ENCODE assay signal across 11 mouse cellular contexts in the genomic region with DNA sequence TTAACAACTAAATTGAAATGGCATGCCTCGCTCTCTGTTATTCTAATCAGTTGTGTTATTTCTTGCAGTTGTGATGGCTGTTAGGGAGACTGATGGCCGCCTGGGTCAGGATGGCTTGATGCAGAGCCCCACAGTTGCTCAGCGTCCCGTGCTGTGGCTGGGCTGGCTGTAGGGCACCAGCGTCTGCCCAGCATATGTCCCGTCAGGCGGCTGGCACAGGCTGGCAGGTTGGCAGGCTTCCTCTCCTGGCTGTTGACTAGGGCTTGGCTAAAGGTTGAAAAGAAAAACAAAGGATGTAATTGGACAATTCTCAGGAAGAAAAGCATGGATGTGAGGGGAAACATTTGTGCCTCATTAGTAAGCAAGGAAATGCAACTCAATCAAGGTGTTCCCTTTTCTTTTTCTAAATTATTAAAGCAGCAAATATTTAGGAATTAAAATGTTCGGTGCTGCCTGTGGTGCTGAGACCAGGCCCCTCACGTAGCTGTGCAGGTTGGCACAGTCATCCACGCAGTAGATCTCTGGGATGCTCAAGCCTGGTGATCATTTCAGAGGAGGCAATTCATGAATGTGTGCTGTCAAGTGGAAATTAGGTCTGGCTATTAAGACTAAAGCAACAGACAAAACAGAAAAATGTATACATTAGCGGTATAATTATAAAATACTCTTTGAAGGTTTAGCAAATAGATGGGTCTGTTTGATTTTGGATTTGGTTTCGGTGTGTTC. TPM values are rescaled to one million over a fixed set of nuclear protein-coding genes. Genes with fewer than 3 reads are reported as not detected.
DNase-seq lines count a peak whose midpoint lies in the region; ATAC-seq and TF ChIP-seq lines count a peak whose summit lies in the region.
"Had no signal": no experiment of that assay in that cellular context is flagged by ENCODE, and none has a peak within 500 bp of the region (broad histone marks: within the 10 kb centered on the region; RNA-seq: fewer than 3 reads in every experiment).

No protein-coding gene starts in this region.

- H3K27me3 ChIP-seq in hindbrain, embryonic 14.5 days (ENCODE audit: control insufficient read depth, insufficient read depth, low read length), result no peaks in the 10 kb centered on the region
- H3K27me3 ChIP-seq in hindbrain, embryonic 11.5 days (ENCODE audit: control insufficient read depth, insufficient read depth, low read length), result no peaks in the 10 kb centered on the region
- H3K27me3 ChIP-seq in cerebellum, adult 2 months (ENCODE audit: control insufficient read depth, insufficient read depth, low read length), result no peaks in the 10 kb centered on the region
- H3K27me3 ChIP-seq: embryonic facial prominence, embryonic 12.5 days; limb, embryonic 15.5 days; neural tube, embryonic 12.5 days had no signal

- no peaks in the 10 kb centered on the region for H3K9me3 ChIP-seq in hindbrain, embryonic 14.5 days (ENCODE audit: control insufficient read depth, low read length)
- H3K9me3 ChIP-seq in hindbrain, embryonic 11.5 days (ENCODE audit: control insufficient read depth, low read length), result no peaks in the 10 kb centered on the region
- H3K9me3 ChIP-seq: embryonic facial prominence, embryonic 12.5 days; limb, embryonic 15.5 days; neural tube, embryonic 12.5 days had no signal

- TF ChIP-seq POLR2A in brain, embryonic 14.5 days (IDR thresholded peaks at IDR 0.05; ENCODE audit: borderline replicate concordance, extremely low read depth, insufficient read depth, insufficient read length, poor library complexity, severe bottlenecking), result no peak
- TF ChIP-seq POLR2A in cerebellum, adult 2 months (IDR thresholded peaks at IDR 0.05; ENCODE audit: borderline replicate concordance, insufficient read depth, low read length), result no peak

- DNase-seq in hindbrain, embryonic 14.5 days (ENCODE audit: low spot score), result peak; percentile 58
- no peak for DNase-seq in hindbrain, embryonic 11.5 days (ENCODE audit: low spot score)
- DNase-seq in brain, embryonic 14.5 days (ENCODE audit: low read depth), result peak; percentile 88
- DNase-seq in cerebellum, adult 2 months, result peak; percentile 97
- peak; percentile 70 to 74 for DNase-seq in heart, postnatal 10 days
- DNase-seq in urinary bladder, postnatal 4 days (ENCODE audit: low spot score in 2 of 2), result no peak
- DNase-seq in kidney, postnatal 36 days, result no peak
- DNase-seq in thymus, postnatal 10 days (ENCODE audit: low spot score in 2 of 2), result no peak

- no peaks in the 10 kb centered on the region for H3K4me1 ChIP-seq in hindbrain, embryonic 14.5 days (replicated peaks; ENCODE audit: control insufficient read depth, insufficient read depth, low read length)
- H3K4me1 ChIP-seq in hindbrain, embryonic 11.5 days (replicated peaks; ENCODE audit: control insufficient read depth, insufficient read depth, low read length), result no peaks in the 10 kb centered on the region
- H3K4me1 ChIP-seq in cerebellum, adult 2 months (ENCODE audit: control insufficient read depth, insufficient read depth, low read length), result peaks cover 49% of the 10 kb centered on the region
- H3K4me1 ChIP-seq: embryonic facial prominence, embryonic 12.5 days; limb, embryonic 15.5 days; neural tube, embryonic 12.5 days had no signal

- H3K4me2 ChIP-seq in hindbrain, embryonic 14.5 days (replicated peaks), result no peak overlapping the region
- no peak overlapping the region for H3K4me2 ChIP-seq in hindbrain, embryonic 11.5 days (replicated peaks; ENCODE audit: low read depth, low read length)
- H3K4me2 ChIP-seq: embryonic facial prominence, embryonic 12.5 days; limb, embryonic 15.5 days; neural tube, embryonic 12.5 days had no signal

- 77% methylated on average over 12 of the region's 12 CpGs for WGBS in hindbrain, embryonic 14.5 days
- 94% methylated on average over 12 of the region's 12 CpGs for WGBS in hindbrain, embryonic 11.5 days
- 11% methylated on average over 12 of the region's 12 CpGs for WGBS in cerebellum, adult 2 months

- H3K9ac ChIP-seq in hindbrain, embryonic 14.5 days, result no peak overlapping the region
- H3K9ac ChIP-seq in hindbrain, embryonic 11.5 days (ENCODE audit: low read depth, low read length), result no peak overlapping the region
- H3K9ac ChIP-seq: embryonic facial prominence, embryonic 12.5 days; limb, embryonic 15.5 days; neural tube, embryonic 12.5 days had no signal

- 0 out of 2 replicates have a peak, but pooled peaks have one; percentile 40 for ATAC-seq in hindbrain, embryonic 14.5 days (ENCODE audit: low FRiP score)
- ATAC-seq in hindbrain, embryonic 11.5 days (ENCODE audit: low FRiP score), result no peak

- peaks cover 24% of the 10 kb centered on the region for H3K36me3 ChIP-seq in hindbrain, embryonic 14.5 days (replicated peaks; ENCODE audit: control insufficient read depth, insufficient read depth)
- no peaks in the 10 kb centered on the region for H3K36me3 ChIP-seq in hindbrain, embryonic 11.5 days (ENCODE audit: control insufficient read depth, insufficient read depth, low read length)

- no peak overlapping the region for H3K4me3 ChIP-seq in hindbrain, embryonic 14.5 days (replicated peaks; ENCODE audit: low read length)
- no peak overlapping the region for H3K4me3 ChIP-seq in hindbrain, embryonic 11.5 days (ENCODE audit: low read depth, low read length)
- no peak overlapping the region for H3K4me3 ChIP-seq in cerebellum, adult 2 months (replicated peaks; ENCODE audit: insufficient read depth, low read depth, low read length)
- H3K4me3 ChIP-seq: embryonic facial prominence, embryonic 12.5 days; limb, embryonic 15.5 days; neural tube, embryonic 12.5 days had no signal

- 0 out of 2 replicates have a peak overlapping the region, but pooled peaks have one; percentile 16 for H3K27ac ChIP-seq in hindbrain, embryonic 14.5 days
- no peak overlapping the region for H3K27ac ChIP-seq in hindbrain, embryonic 11.5 days (ENCODE audit: low read depth, low read length)
- peak overlapping the region; percentile 76; the same call in 1 of the 2 replicates for H3K27ac ChIP-seq in cerebellum, adult 2 months (ENCODE audit: insufficient read depth, low read length)
- H3K27ac ChIP-seq: embryonic facial prominence, embryonic 12.5 days; limb, embryonic 15.5 days; neural tube, embryonic 12.5 days had no signal

- no peak for TF ChIP-seq CTCF in brain, embryonic 14.5 days (IDR thresholded peaks at IDR 0.05; ENCODE audit: borderline replicate concordance, extremely low read depth, insufficient read depth, insufficient read length)
- TF ChIP-seq CTCF in cerebellum, adult 2 months (IDR thresholded peaks at IDR 0.05; ENCODE audit: borderline replicate concordance, insufficient read depth, low read depth, low read length), result no peak

- intact Hi-C loops in heart, postnatal 10 days (cut with DNase I), result no loop called here

RNA-seq across cellular contexts. Expression of a gene that starts 25.6 kb away (rescaled TPM):
- 86.0 and 97.6 TPM in 2 replicates for polyA plus RNA-seq in hindbrain, embryonic 14.5 days (2014; fragmentation: Nextera tagmentation; extraction: Ambion mirVana)
- 149 and 163 TPM in 2 replicates for polyA plus RNA-seq in hindbrain, embryonic 11.5 days (2014; fragmentation: Nextera tagmentation; extraction: Ambion mirVana)
- polyA plus RNA-seq in brain, embryonic 14.5 days (2012; rRNA removed), result 64.3 and 73.5 TPM in 2 replicates
- 49.2 and 49.9 TPM in 2 replicates for polyA plus RNA-seq in cerebellum, adult 2 months (2012; rRNA removed)
- 10 to 100 TPM; 21.3 to 23.8 TPM for total RNA-seq in heart, postnatal 10 days (2021)

RNA-seq across cellular contexts. Expression of a gene that starts 27.9 kb away (rescaled TPM):
- 140 and 155 TPM in 2 replicates for polyA plus RNA-seq in hindbrain, embryonic 14.5 days (2014; fragmentation: Nextera tagmentation; extraction: Ambion mirVana)
- 139 and 164 TPM in 2 replicates for polyA plus RNA-seq in hindbrain, embryonic 11.5 days (2014; fragmentation: Nextera tagmentation; extraction: Ambion mirVana)
- 169 and 177 TPM in 2 replicates for polyA plus RNA-seq in brain, embryonic 14.5 days (2012; rRNA removed)
- 86.8 and 93.3 TPM in 2 replicates for polyA plus RNA-seq in cerebellum, adult 2 months (2012; rRNA removed)
- 10 to 100 TPM; 89.4 to 89.9 TPM for total RNA-seq in heart, postnatal 10 days (2021)

RNA-seq across cellular contexts. Expression of a gene that starts 44.5 kb away (rescaled TPM):
- polyA plus RNA-seq in hindbrain, embryonic 14.5 days (2014; fragmentation: Nextera tagmentation; extraction: Ambion mirVana), result 27.5 and 28.9 TPM in 2 replicates
- polyA plus RNA-seq in hindbrain, embryonic 11.5 days (2014; fragmentation: Nextera tagmentation; extraction: Ambion mirVana), result 34.9 and 41.9 TPM in 2 replicates
- polyA plus RNA-seq in brain, embryonic 14.5 days (2012; rRNA removed), result 20.3 and 26.6 TPM in 2 replicates
- 17.0 and 17.3 TPM in 2 replicates for polyA plus RNA-seq in cerebellum, adult 2 months (2012; rRNA removed)
- total RNA-seq in heart, postnatal 10 days (2021), result 10 to 100 TPM in 1 of 2 experiments, 1 to 10 TPM in 1; 9.8 to 11.2 TPM

Comparison
In these comparisons a context has a peak if more than half of its experiments do, and no peak if none do; other contexts are left out.
1. DNase-seq: peak in hindbrain, embryonic 14.5 days (single experiment), brain, embryonic 14.5 days (single experiment), cerebellum, adult 2 months (2 of 2) and heart, postnatal 10 days (2 of 2); none in hindbrain, embryonic 11.5 days (single experiment), urinary bladder, postnatal 4 days (0 of 2), kidney, postnatal 36 days (0 of 2) and thymus, postnatal 10 days (0 of 2).